Mouse (Mus musculus): ENCODE data around the gene Rasgrf1.

DNA sequence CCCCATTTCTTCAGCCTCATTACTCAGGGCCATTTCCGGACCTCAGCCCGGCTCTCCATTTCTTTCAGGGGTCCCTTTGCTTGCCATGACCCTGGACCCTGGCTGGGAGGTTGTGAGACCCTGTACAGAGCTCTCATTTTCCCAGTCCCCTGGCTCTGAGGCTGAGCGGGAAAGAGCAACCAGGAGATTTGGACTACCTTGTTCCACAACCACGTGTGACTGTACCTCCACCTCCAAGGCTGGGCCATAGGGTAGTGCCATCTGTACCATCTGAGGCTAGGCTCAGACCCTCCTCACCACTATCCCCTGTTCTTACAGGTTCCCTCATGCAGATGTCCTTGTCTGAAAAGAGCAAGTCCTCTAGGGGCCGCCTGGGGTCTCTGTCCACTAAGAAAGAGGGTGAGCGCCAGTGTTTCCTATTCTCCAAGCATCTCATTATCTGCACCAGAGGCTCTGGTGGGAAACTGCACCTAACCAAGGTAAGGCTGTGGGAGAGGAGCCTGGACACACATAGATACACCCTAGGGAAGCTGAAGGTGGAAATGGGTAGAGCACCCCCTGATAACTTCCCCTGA is 66.7 kb downstream of the Rasgrf1 start:
- TF ChIP-seq CTCF (IDR thresholded peaks at IDR 0.05; ENCODE audit: insufficient read depth, low read depth, low read length): no peak
- no peak for TF ChIP-seq POLR2A (IDR thresholded peaks at IDR 0.05; ENCODE audit: insufficient read depth, low read depth, low read length)

Data from olfactory bulb, adult 2 months (tissue).